Mouse (Mus musculus): Measurements from ENCODE around the gene Rpusd3. TPM values are rescaled to one million over a fixed set of nuclear protein-coding genes. Genes with fewer than 3 reads are reported as not detected.

Rpusd3 gene
- polyA plus RNA-seq, 1 experiment from 2014 or later: 21.3 TPM

DNA sequence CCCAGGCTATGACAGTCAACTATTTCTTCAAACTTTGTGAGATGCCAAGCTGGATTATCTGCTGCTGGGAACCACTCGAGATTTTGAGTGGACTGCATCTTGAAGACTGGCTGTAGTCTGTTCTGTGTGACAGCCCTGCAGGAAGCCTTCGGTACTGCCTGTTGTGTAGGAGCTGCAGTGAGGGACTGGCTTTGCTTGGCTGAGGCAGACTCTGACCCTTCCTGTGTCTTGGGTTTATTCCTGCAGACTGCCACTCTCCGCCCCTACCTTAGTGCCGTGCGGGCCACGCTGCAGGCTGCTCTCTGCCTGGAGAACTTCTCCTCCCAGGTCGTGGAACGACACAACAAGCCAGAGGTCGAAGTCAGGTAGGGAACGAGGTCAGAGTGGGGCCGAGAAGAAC is 38.7 kb downstream of the Rpusd3 start:
- H3K36me3 ChIP-seq: peaks cover 59% of the 10 kb centered on the region
- H3K27me3 ChIP-seq: no peaks in the 10 kb centered on the region
- no peak for ATAC-seq (ENCODE audit: insufficient number of reproducible peaks, low FRiP score, low TSS enrichment, low read depth)
- H3K9ac ChIP-seq: no peak overlapping the region
- H3K4me1 ChIP-seq: peaks cover 14% of the 10 kb centered on the region
- 90% methylated on average over 11 of the region's 11 CpGs for WGBS
- H3K4me3 ChIP-seq: no peak overlapping the region
- H3K4me2 ChIP-seq: no peak overlapping the region
- no peaks in the 10 kb centered on the region for H3K9me3 ChIP-seq
- H3K27ac ChIP-seq: no peak overlapping the region

- H3K9me3 ChIP-seq: no peaks in the 10 kb centered on the region
- peaks cover 14% of the 10 kb centered on the region for H3K4me1 ChIP-seq
- H3K27me3 ChIP-seq: no peaks in the 10 kb centered on the region
- WGBS: 81% methylated on average over 6 of the region's 6 CpGs
- H3K27ac ChIP-seq: no peak overlapping the region
- peak overlapping the region; percentile 100 for H3K4me3 ChIP-seq
- H3K4me2 ChIP-seq: peak overlapping the region; percentile 77
- 0 out of 2 replicates have a peak overlapping the region, but pooled peaks have one; percentile 78 for H3K9ac ChIP-seq
- no peak for ATAC-seq (ENCODE audit: insufficient number of reproducible peaks, low FRiP score, low TSS enrichment, low read depth)
- H3K36me3 ChIP-seq: peaks cover 58% of the 10 kb centered on the region
Measured at GRCm38 (mm10) chr6:113379246-113379645, 39.9 kb downstream of the Rpusd3 start.

DNA sequence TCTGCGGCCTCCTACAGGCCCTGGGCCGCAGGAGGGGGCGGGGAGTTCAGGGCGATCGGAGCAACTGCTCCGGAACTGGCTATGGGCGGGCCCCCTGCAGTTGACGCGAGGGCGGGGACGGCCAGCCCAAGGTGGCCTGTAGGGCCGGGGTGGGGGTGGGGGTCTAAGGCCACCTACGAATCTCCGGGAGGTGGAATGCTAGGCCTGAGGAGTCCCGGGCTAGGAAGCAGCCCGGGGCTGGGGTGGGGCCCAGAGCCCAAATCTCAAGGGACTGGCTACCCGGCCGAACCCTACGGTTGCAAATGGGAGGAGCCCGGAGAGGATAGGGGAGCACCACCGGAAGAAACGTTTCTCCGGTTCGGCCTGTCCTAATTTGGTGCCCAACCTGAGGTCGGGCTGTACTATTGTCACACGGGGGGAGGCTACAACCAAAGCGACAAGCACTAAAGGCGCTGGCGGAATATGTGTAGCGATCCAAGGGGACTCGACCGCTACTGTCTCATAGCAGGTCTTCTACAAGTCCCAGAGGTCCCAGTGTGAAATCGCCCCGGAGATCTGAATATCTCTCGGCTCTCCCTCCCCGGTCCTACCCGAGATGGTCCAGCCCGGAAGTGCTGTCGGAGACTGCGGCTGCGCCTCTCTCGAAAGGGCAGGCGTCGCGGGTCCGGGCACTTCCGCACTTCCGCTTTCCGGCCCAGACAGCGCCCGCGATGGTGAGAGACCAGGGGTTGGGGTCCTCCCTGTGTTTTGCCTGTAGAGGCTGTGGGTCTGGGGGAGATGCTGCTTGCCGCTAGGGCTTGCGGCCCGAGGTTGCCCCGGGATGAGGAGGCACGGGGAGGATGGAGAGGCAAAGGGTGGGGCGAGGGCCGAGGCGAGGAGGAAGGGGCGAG is 41.4 kb downstream of the Rpusd3 start, which contains the start of the genes Tada3 and Arpc4:
Gene Tada3, minus strand, starts transcription at position 388 of the 890 bp plus-strand sequence.
Gene Arpc4, plus strand, starts transcription at position 620 of the 890 bp plus-strand sequence.
- WGBS: under 1% methylated on average over 60 of the region's 61 CpGs
- Histone ChIP-seq H3K36me3 (peaks cover 56% of the 10 kb centered on the region), H3K4me3 (peak within 1 kb of the TSS; percentile 100), H3K9ac (peak within 1 kb of the TSS; percentile 78), H3K4me2 (peak within 1 kb of the TSS; percentile 77), H3K4me1 (peaks cover 14% of the 10 kb centered on the region), H3K27ac (peak within 1 kb of the TSS; percentile 95), H3K9me3 (no peaks in the 10 kb centered on the region), H3K27me3 (no peaks in the 10 kb centered on the region)
- ATAC-seq (ENCODE audit: insufficient number of reproducible peaks, low FRiP score, low TSS enrichment, low read depth): peak; percentile 95

DNA sequence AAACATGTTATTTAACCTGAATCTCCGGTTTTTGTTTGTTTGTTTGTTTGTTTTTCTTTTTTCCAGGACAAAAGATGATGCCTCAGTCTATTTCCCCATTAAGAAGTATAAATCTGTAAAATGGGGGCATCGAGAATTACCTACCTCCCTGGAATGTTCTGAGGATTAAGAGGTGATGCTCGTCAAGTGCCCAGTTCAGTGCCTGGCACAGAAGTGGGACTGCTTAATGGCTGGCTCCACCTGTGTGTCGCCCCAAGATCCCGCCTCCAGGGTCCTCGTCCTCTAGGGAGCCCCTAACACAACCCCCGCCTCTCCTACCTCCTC is 42.0 kb downstream of the Rpusd3 start:
- peak overlapping the region; percentile 100 for H3K4me3 ChIP-seq
- peak overlapping the region; percentile 77 for H3K4me2 ChIP-seq
- H3K9me3 ChIP-seq: no peaks in the 10 kb centered on the region
- 8% methylated on average over 7 of the region's 7 CpGs for WGBS
- no peaks in the 10 kb centered on the region for H3K27me3 ChIP-seq
- peak overlapping the region; percentile 95 for H3K27ac ChIP-seq
- H3K4me1 ChIP-seq: peaks cover 14% of the 10 kb centered on the region
- H3K9ac ChIP-seq: peak overlapping the region; percentile 78
- ATAC-seq (ENCODE audit: insufficient number of reproducible peaks, low FRiP score, low TSS enrichment, low read depth): no peak
- H3K36me3 ChIP-seq: peaks cover 56% of the 10 kb centered on the region

DNA sequence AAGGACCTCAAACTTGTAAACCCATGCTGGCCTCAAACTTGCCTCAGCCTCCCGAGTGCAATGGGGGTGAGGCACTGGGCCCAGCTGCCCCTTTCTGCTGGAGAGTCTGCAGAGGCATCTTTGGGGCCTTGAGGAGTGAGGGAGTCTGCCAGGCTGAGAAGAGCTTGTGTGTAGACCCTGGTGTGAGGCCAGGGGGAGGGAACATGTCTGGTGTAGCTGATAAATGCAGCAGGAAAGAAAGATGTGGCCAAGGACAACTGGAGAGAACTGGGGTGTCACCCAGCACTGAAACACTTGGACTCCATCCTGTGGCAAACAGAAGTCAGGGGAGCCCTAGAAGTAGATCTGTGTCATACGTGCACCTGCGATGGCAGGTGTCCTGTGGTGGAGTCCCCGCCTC is 45.6 kb downstream of the Rpusd3 start:
- H3K4me2 ChIP-seq: no peak overlapping the region
- H3K27ac ChIP-seq: no peak overlapping the region
- WGBS: 93% methylated on average over 4 of the region's 4 CpGs
- H3K9me3 ChIP-seq: no peaks in the 10 kb centered on the region
- peaks cover 5% of the 10 kb centered on the region; the same call in 1 of the 2 replicates for H3K4me1 ChIP-seq
- H3K9ac ChIP-seq: no peak overlapping the region
- no peak overlapping the region for H3K4me3 ChIP-seq
- peaks cover 74% of the 10 kb centered on the region for H3K36me3 ChIP-seq
- ATAC-seq (ENCODE audit: insufficient number of reproducible peaks, low FRiP score, low TSS enrichment, low read depth): no peak
- H3K27me3 ChIP-seq: no peaks in the 10 kb centered on the region

DNA sequence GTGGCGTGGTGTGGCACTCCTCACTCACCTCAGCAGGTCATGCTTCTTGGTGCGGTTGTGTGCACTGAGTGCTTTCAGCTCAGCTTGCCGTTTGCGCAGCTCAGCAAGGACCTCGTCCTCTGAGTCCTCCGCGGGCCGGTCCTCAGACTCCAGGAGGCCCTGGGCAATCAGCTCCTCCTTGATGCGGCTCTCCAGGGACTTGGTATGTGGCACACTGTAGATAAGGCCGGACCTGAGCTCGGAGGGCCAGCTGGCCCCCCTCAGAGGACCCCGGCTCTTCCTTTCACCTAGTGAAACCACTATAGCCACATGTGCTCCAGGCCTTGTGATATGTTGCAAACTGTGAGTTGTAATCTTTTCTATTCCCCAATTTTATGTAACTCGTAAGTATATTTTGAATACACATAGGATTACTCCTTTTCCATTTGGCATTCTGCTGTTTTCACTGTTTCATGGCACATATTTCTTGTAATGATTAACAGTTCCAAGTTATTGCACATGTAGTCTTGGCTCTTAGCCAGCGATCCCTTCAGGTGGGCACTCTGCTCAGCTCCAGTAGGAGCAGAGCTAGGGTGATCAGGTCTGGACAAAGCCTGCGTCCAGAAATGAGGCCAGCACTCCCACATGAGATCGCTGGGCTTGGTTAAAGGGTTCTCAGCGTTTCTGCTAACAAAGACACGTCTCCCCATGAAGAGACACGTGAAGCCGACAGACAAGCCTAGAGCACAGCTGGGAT is 48.8 kb downstream of the Rpusd3 start:
- no peak for ATAC-seq (ENCODE audit: insufficient number of reproducible peaks, low FRiP score, low TSS enrichment, low read depth)
- no peak overlapping the region for H3K4me2 ChIP-seq
- no peaks in the 10 kb centered on the region for H3K4me1 ChIP-seq
- WGBS: 93% methylated on average over 20 of the region's 20 CpGs
- no peak overlapping the region for H3K9ac ChIP-seq
- no peaks in the 10 kb centered on the region for H3K27me3 ChIP-seq
- H3K36me3 ChIP-seq: peaks cover 84% of the 10 kb centered on the region
- H3K9me3 ChIP-seq: no peaks in the 10 kb centered on the region
- H3K4me3 ChIP-seq: no peak overlapping the region
- no peak overlapping the region for H3K27ac ChIP-seq

DNA sequence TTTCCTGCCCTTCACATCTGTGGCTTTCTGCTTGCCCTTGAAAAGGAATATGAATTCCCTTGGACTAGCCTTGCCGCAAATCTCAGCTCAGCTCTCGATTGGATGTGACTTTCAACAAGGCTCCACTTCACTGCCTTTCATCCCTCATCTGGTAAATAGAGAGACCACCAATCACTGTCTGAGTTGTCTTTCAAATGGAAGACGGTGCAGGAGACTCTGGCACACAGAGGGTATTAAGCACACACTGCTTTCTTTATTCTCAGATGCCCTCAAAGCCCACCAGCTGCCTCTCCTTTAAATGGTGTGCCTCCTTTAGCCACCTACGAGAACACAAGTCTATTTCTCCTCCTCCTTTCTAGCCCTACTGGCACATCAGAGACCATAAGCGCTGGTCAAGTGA is 50.6 kb downstream of the Rpusd3 start:
- Histone ChIP-seq H3K9me3 (no peaks in the 10 kb centered on the region), H3K4me3 (no peak overlapping the region), H3K27ac (no peak overlapping the region), H3K4me1 (no peaks in the 10 kb centered on the region), H3K4me2 (no peak overlapping the region), H3K27me3 (no peaks in the 10 kb centered on the region), H3K9ac (no peak overlapping the region), H3K36me3 (peaks cover 68% of the 10 kb centered on the region)
- WGBS: 82% methylated on average over 5 of the region's 5 CpGs
- no peak for ATAC-seq (ENCODE audit: insufficient number of reproducible peaks, low FRiP score, low TSS enrichment, low read depth)

- Histone ChIP-seq H3K27me3 (no peaks in the 10 kb centered on the region), H3K4me1 (no peaks in the 10 kb centered on the region), H3K27ac (no peak overlapping the region), H3K4me3 (no peak overlapping the region), H3K9me3 (no peaks in the 10 kb centered on the region), H3K36me3 (peaks cover 63% of the 10 kb centered on the region), H3K4me2 (no peak overlapping the region), H3K9ac (no peak overlapping the region)
- 77% methylated on average over 7 of the region's 7 CpGs for WGBS
- no peak for ATAC-seq (ENCODE audit: insufficient number of reproducible peaks, low FRiP score, low TSS enrichment, low read depth)
Measured at GRCm38 (mm10) chr6:113368124-113368523, 51.0 kb downstream of the Rpusd3 start.

DNA sequence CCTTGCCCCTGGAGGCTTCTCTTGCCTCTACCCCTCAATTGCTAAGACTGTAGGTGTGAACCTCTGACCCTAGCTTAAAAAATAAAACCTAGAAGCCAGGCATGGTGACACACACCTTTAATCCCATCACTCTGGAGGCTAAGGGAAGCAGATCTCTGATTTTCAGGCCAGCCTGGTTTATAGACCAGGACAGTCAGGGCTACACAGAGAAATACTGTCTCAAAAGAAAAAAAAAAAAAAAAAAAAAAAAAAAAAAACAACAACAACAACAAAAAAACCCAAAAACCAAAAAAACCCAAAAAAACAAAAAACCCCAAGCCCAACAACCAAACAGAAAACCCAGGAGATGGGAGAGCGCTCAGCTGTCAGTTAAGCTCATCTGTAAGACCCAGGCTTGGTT is 51.6 kb downstream of the Rpusd3 start:
- Histone ChIP-seq H3K36me3 (peaks cover 59% of the 10 kb centered on the region), H3K4me3 (no peak overlapping the region), H3K4me2 (no peak overlapping the region), H3K4me1 (no peaks in the 10 kb centered on the region), H3K9me3 (no peaks in the 10 kb centered on the region), H3K27ac (no peak overlapping the region), H3K9ac (no peak overlapping the region), H3K27me3 (no peaks in the 10 kb centered on the region)
- no peak for ATAC-seq (ENCODE audit: insufficient number of reproducible peaks, low FRiP score, low TSS enrichment, low read depth)
- WGBS: 97% methylated on average over 1 of the region's 1 CpGs

DNA sequence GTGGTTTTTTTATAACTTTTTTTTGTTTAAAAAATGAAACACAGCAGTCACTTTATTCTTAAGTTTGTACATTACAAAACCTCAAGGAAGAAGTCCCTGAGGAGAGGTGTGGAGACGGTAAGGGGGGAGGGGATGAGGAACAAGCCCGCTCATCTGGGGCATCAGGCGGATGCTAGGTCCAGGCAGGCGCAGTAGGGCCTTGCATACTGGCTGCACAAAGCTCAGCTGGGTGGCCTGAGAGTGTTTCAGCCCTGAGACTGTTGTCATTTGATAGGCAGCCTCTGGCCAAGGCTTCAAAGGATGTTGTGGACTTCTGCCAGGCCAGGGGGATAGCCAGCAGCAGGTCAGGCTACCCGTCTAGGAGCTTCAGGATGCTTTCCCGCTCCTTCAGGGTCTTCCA is 52.5 kb downstream of the Rpusd3 start:
- Histone ChIP-seq H3K4me1 (no peaks in the 10 kb centered on the region), H3K36me3 (peaks cover 49% of the 10 kb centered on the region), H3K4me2 (no peak overlapping the region), H3K9me3 (no peaks in the 10 kb centered on the region), H3K27ac (no peak overlapping the region), H3K4me3 (no peak overlapping the region), H3K9ac (no peak overlapping the region), H3K27me3 (no peaks in the 10 kb centered on the region)
- ATAC-seq (ENCODE audit: insufficient number of reproducible peaks, low FRiP score, low TSS enrichment, low read depth): no peak
- WGBS: 86% methylated on average over 6 of the region's 6 CpGs
